Comparison of ENCODE assay signal across 8 mouse cellular contexts in genomic region chr14:47805771-47806535, GRCm38 (mm10).
DNase-seq lines count a peak whose midpoint lies in the region; ATAC-seq lines count a peak whose summit lies in the region.

No protein-coding gene starts in this region.

- no peaks in the 10 kb centered on the region for H3K36me3 ChIP-seq in hindbrain, embryonic 12.5 days
- H3K36me3 ChIP-seq in midbrain, embryonic 15.5 days (replicated peaks), result no peaks in the 10 kb centered on the region

- peaks cover 36% of the 10 kb centered on the region for H3K4me1 ChIP-seq in hindbrain, embryonic 12.5 days
- peaks cover 20% of the 10 kb centered on the region for H3K4me1 ChIP-seq in midbrain, embryonic 15.5 days

- H3K27me3 ChIP-seq in hindbrain, embryonic 12.5 days, result no peaks in the 10 kb centered on the region
- H3K27me3 ChIP-seq in midbrain, embryonic 15.5 days (replicated peaks), result no peaks in the 10 kb centered on the region

- H3K4me2 ChIP-seq in hindbrain, embryonic 12.5 days (replicated peaks), result no peak overlapping the region
- no peak overlapping the region for H3K4me2 ChIP-seq in midbrain, embryonic 15.5 days

- no peak overlapping the region for H3K9ac ChIP-seq in hindbrain, embryonic 12.5 days
- no peak overlapping the region for H3K9ac ChIP-seq in midbrain, embryonic 15.5 days

- 33% methylated on average over 9 of the region's 9 CpGs for WGBS in hindbrain, embryonic 12.5 days
- 13% methylated on average over 9 of the region's 9 CpGs for WGBS in midbrain, embryonic 15.5 days

- H3K4me3 ChIP-seq in hindbrain, embryonic 12.5 days, result no peak overlapping the region
- no peak overlapping the region for H3K4me3 ChIP-seq in midbrain, embryonic 15.5 days

- H3K27ac ChIP-seq in hindbrain, embryonic 12.5 days, result peak overlapping the region; percentile 35; the same call in 1 of the 2 replicates
- 0 out of 2 replicates have a peak overlapping the region, but pooled peaks have one; percentile 12 for H3K27ac ChIP-seq in midbrain, embryonic 15.5 days

- peak; percentile 78 for DNase-seq in embryo, embryonic 10 days (ENCODE audit: low spot score)
- peak; percentile 49 for DNase-seq in embryo, embryonic 9.5 days (ENCODE audit: extremely low spot score)
- no peak for DNase-seq in thymus, postnatal 25 days
- DNase-seq in ovary, adult 18-20 months (ENCODE audit: low spot score), result no peak
- no peak for DNase-seq in thymus, adult 18-20 months
- no peak for DNase-seq in kidney, adult 11 months

- H3K9me3 ChIP-seq in hindbrain, embryonic 12.5 days (replicated peaks), result no peaks in the 10 kb centered on the region
- H3K9me3 ChIP-seq in midbrain, embryonic 15.5 days, result no peaks in the 10 kb centered on the region

- peak; percentile 71 for ATAC-seq in hindbrain, embryonic 12.5 days (ENCODE audit: low FRiP score)
- peak; percentile 88 for ATAC-seq in midbrain, embryonic 15.5 days (replicated peaks)

Comparison
In these comparisons a context has a peak if more than half of its experiments do, and no peak if none do; other contexts are left out.
1. DNase-seq: peak in embryo, embryonic 10 days (single experiment) and embryo, embryonic 9.5 days (single experiment); none in thymus, postnatal 25 days (single experiment), ovary, adult 18-20 months (single experiment), thymus, adult 18-20 months (0 of 2) and kidney, adult 11 months (single experiment).